Mouse (Mus musculus) naive thymus-derived CD4-positive, alpha-beta T cell, adult 2 months (primary cell): ENCODE results near the gene Gm3512.
"Not testable (repeated sequence)": the region's sequence is repeated elsewhere in the genome, so short reads cannot be mapped to it uniquely, and the experiment has no call there.

ENCODE experiments used
- DNase-seq: peaks from one replicate; pipeline ENCODE4 v3.0.0-alpha.2; 2011; ENCODE audit warnings: low read depth

Gm3512 gene

DNA sequence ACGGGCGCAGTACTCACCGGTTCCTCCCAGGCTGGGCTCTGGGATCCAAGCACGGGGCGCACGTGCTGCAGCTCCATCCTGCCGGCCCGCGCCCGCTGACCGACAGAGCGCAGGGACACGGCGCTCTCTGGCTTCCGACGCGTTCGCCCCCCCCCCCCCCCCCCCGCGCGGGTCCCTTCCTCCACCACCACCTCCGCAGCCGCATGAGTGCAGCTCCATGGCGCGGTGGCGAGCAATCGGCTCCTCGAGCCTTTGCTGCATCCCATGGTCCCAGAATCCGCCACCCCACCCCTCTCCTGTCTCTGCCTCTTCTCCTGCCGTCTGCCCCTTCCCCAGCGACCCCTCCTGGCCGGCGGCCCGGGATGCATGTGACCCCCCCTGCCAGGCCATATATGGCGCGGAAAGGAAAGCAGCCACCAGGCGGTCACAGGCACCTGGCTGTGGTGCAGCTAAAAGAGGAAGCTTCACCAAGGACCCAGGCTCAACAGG, at the start of gene Gm3512:
Gene Gm3512 (minus strand): TSS at position 51 of the 489 bp plus-strand sequence.
- DNase-seq, result not testable (repeated sequence)

DNA sequence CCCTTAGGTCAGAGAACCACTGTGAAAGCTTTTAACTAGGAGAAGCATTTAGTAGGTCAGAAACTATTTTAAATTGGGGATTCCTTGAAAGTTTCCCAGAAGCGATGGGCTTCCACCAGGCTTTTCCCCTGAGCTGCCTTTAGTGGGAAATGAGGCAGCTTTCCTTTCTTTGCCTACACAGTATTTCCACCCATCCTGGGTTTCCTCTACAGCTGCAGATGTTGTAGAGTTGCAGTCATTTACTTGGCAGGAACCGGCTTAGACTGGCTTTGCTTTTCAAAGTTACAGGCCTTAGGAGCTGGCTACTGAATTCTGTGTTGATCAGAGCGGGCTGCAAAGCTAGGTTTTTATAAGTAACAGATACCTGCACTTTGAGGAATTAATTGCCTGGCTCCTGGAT, 25.7 kb upstream of the Gm3512 start:
- DNase-seq, result not testable (repeated sequence)

DNA sequence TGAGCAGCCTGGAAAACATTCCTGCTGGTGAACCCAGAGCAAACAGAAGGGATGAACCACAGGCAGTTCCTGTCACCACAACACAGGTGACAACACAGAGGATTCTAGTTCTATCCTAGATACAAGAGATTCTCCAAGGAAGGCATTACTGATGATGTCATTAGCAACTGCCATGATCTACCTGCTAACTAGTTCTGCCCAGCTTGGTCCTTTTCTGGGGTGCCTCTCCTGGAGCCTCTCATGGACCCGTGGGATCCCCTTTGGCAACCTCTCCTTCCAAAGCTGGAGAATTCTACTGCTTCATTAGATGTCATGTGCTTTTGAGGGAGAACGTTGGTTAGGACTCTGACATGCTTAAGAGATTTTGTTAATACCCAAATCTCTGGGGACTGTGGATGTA, 20.1 kb upstream of the Gm3512 start, which contains the start of gene Gm16434:
Gene Gm16434 (minus strand): TSS at position 101 of the 400 bp plus-strand sequence.
- not testable (repeated sequence) for DNase-seq

DNA sequence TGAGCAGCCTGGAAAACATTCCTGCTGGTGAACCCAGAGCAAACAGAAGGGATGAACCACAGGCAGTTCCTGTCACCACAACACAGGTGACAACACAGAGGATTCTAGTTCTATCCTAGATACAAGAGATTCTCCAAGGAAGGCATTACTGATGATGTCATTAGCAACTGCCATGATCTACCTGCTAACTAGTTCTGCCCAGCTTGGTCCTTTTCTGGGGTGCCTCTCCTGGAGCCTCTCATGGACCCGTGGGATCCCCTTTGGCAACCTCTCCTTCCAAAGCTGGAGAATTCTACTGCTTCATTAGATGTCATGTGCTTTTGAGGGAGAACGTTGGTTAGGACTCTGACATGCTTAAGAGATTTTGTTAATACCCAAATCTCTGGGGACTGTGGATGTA, 49.0 kb downstream of the Gm3512 start, which contains the start of gene Gm6676:
Gene Gm6676 (minus strand): TSS at position 101 of the 400 bp plus-strand sequence.
- not testable (repeated sequence) for DNase-seq

DNA sequence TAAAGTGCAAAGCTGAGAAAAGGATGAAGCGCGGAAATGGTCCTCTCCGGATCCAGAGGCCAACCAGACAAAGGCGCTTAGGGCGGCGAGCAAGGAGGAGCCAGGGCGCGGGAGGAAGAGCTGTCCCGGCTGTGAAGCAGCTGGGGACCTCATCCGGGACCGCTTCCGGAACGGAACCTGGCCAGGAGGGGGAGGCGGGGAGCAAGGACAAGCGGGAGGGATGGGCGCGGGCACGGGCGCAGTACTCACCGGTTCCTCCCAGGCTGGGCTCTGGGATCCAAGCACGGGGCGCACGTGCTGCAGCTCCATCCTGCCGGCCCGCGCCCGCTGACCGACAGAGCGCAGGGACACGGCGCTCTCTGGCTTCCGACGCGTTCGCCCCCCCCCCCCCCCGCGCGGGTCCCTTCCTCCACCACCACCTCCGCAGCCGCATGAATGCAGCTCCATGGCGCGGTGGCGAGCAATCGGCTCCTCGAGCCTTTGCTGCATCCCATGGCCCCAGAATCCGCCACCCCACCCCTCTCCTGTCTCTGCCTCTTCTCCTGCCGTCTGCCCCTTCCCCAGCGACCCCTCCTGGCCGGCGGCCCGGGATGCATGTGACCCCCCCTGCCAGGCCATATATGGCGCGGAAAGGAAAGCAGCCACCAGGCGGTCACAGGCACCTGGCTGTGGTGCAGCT, 69.1 kb downstream of the Gm3512 start:
- DNase-seq, result peak; percentile 2
